Mouse (Mus musculus): ENCODE measurements around the gene Ccdc88c.

DNA sequence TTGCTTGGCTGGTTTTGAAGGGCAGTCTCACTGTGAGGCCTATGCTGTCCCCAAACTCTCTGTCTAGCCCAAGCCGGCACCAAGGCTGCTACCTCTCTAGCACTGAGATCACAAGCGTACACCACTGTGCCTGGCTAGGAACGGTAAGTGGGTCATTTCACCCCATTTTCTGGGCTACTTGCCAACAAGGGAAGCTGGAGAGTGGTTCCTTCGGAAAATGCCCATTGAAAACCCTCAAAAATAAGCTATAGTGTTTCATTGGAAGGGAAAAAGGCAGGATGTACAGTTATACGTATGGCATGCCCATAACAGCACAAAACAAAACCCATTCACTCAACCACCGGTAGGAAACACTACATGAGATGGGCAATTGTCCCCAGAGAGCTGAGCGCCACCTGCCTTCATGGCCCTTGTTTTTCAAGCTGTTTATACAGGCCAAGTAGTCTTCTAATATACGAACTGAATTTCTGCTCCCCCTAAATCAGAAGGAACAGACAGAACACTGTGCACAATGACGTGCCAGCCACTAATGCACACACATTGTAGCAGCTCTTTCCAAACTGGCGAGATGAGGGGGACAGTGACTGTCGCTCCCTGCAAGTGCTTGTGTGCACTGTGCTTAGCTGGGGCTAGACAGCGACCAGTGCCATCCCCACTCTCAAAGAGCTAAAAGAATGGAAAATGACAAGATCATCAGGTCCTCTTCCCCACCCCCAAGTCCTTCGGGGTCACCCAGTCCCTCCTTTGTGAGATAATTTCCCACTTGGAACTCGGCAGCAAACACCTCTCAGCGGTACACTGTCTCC, 8.4 kb downstream of the Ccdc88c start:
- no peak for TF ChIP-seq TAL1 (IDR thresholded peaks at IDR 0.05; ENCODE audit: low read length)
- TF ChIP-seq GATA1 (IDR thresholded peaks at IDR 0.05; ENCODE audit: low read length): no peak

Data from erythroblast, embryonic 14.5 days (primary cell).